Mouse (Mus musculus): ENCODE measurements at regions not wholly inside any gene's neighbourhood (a gene's known extent, or its start where the extent isn't known, plus 50 kb on each side); places are given as distances from the start of the nearest gene placed in this dataset.

GRCm38 (mm10) chr5:132653694-132654300 lies 110.7 kb upstream of the Auts2 start:
- peak; percentile 41 to 68 for DNase-seq (ENCODE audit: low spot score in 2 of 2)

GRCm38 (mm10) chr5:132652201-132652600 lies 109.1 kb upstream of the Auts2 start:
- peak in 1 of 2 experiments; percentile 2 for DNase-seq (ENCODE audit: low spot score in 2 of 2)

- no peak for DNase-seq (ENCODE audit: low spot score in 2 of 2)
These were observed 106.6 kb upstream of the Auts2 start for GRCm38 (mm10) chr5:132649771-132650170.

DNA sequence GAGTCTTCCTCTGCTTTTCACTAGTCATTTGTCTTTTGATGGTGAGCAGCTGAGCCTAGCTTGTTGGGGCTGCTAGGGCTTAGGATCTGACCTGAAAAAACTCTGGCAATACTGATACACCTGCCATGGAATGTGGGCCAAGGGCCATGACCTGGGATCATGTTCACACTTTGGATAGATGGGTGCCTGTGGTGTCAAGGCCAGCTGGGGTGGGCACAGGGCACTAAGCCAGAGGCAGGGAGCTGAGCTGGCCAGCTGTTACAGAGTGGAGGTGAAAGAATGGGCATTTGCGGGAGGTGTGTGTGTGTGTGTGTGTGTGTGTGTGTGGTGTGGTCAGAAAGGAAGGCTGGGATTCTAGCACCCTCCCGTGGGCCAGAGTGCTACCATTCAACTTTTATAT lies 105.6 kb upstream of the Auts2 start:
- DNase-seq (ENCODE audit: low spot score in 2 of 2), result no peak

- no peak for DNase-seq (ENCODE audit: low spot score in 2 of 2)
These were observed 101.6 kb upstream of the Auts2 start for GRCm38 (mm10) chr5:132644646-132645172.

GRCm38 (mm10) chr5:132643270-132643669 lies 100.1 kb upstream of the Auts2 start:
- DNase-seq (ENCODE audit: low spot score in 2 of 2), result no peak

GRCm38 (mm10) chr5:132633198-132633884 lies 90.2 kb upstream of the Auts2 start:
- DNase-seq (ENCODE audit: low spot score in 2 of 2), result peak; percentile 42 to 72

DNA sequence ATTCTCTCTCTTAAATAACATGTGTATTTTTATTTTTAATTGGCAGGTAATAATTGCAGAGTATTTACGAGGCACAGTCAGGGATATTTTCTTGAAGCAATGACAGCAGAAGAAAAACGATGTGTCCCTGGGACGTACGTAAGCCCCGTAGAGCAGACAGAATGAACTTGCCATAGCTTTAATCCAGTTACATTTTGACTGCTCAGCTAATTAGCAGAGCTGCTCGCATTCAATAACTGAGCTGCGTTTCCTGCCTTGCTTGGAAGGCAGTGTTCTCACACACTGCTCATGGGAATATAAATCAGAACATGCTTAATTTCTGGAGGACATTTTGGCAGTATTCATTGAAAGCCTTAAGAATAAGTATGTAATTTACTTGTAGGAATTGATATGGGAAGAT lies 78.6 kb upstream of the Auts2 start:
- DNase-seq (ENCODE audit: low spot score in 2 of 2), result no peak

GRCm38 (mm10) chr5:132617241-132617640 lies 74.1 kb upstream of the Auts2 start:
- DNase-seq (ENCODE audit: low spot score in 2 of 2), result no peak

DNA sequence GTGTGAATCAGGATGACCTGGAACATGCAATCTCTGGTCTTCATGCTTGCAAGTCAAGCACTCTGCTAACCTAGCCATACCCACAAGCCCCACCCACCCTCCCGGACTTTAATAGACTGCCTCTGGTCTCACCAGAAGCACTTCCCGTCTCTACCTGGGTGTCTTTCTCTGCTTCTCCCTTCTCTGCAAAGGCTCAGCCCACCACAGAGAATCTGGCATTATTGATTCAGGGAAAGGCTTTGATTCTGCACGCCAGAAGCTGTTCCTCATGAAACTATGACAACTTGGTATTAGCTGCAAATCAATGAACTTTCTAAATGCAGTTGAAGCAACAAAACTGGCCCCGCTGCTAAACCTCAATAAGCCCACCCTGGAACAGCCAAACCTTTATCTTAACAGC lies 66.1 kb upstream of the Auts2 start:
- DNase-seq (ENCODE audit: low spot score in 2 of 2), result no peak

DNA sequence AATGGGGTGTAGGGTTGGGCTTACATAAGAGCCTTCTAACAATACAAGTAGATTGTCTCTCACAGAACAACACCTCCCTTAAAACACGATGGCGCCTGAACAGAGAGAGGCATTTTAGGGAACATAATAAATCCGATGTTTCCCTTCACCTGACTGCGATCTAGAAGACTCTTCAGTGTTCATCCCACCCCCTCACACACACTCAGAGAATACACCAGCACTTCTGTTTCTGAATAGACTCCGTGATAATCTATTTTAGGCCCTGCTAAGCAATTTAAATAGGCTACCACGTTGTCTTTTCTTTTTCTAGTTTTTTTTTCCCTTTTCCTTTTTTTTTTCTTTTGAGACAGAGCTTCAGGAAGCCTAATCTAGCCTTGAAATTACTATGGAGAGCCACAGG lies 63.1 kb upstream of the Auts2 start:
- no peak for DNase-seq (ENCODE audit: low spot score in 2 of 2)

DNA sequence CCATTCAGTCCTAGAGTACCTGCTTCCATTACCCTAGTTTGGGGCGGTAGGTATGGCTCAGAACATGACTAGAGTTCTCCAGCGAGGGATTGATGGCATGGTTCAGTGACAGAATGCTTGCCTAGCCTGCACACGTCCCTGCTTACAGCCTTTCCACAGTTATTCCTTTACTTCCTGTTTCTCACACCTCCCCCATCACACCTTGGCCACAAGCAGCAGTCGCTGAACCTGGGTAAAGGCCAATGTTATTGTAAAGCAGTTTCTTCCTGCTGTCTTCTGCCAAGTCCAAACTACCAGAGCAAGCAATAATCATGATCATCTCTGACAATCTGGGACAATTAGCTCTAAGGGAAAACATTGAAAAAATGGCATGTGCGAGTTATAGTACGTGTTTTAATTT lies 51.7 kb upstream of the Auts2 start:
- DNase-seq (ENCODE audit: low spot score in 2 of 2), result no peak
